Mouse (Mus musculus) megakaryocyte progenitor cell, adult 5-6 weeks (primary cell): ENCODE measurements around the gene Olfr287. TPM values are rescaled to one million over a fixed set of nuclear protein-coding genes. Genes with fewer than 3 reads are reported as not detected.

ENCODE experiments used
- ATAC-seq: replicated peaks from 2 replicates; pipeline ENCODE4 v1.8.0; 2016; ENCODE audit warnings: mild to moderate bottlenecking, moderate TSS enrichment, inconsistent platforms; ENCODE audit not compliant: poor library complexity
- total RNA-seq, 2 experiments: library from RNA; stranded (forward) in 1 of 2; stranded (reverse) in 1 of 2; fragments of 157-497, 149-512 nt in 1 of 2; fragments of 200-1000 nt in 1 of 2; gene quantifications; 2 replicates each; pipeline versions ENCODE4 v1.2.3 to v1.2.4; 2015 to 2017

The Olfr287 gene
- total RNA-seq, 2 experiments from 2014 or later = 0.42 TPM; not detected in 1

GRCm38 (mm10) chr15:98168622-98169004, 52.2 kb downstream of the Olfr287 start:
- no peak for ATAC-seq

DNA sequence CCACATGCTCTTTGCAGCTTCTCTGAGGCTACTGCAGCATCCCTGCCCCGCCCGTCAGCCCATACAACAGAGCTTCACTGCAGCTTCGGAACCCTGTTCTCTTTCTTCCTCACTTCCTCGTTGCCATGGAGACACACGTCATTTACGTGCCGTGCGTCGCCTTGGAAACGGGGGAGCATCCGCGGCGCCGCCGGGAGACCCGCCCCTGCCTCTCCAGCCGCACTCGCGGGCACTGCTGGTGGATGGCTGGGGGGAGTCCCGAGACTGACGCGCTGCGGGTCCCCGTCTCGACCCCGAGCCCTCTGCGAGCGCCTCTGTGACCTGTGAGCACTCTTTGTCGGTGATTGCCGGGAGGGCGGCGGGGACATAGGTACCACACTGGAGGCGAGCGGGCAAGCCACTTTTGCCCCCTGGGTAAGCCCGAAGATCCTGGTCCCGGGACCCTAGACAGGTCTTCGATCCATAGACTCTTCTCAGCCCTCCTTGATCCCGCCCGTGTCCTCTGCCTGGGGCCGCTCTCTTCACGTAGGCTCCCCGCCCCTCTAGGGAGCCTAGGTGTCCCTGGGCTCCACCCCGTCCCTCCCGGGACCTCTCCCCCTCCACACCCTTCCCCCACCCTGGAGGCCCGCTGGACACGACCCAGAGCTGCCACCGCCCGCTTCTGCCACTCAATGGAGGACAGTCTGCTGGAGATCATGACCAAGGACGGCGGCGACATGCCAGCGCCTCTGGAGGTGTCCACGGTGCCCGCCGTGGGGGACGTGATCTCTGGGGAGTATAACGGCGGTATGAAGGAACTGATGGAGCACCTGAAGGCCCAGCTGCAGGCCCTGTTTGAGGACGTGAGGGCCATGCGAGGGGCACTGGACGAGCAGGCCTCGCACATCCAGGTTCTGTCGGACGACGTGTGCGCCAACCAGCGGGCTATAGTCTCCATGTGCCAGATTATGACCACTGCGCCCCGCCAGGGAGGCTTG, 52.9 kb downstream of the Olfr287 start:
- peak; percentile 66 for ATAC-seq

- no peak for ATAC-seq
Measured at GRCm38 (mm10) chr15:98166963-98167644, 53.8 kb downstream of the Olfr287 start, which contains the start of gene Ccdc184. TSS of gene Ccdc184 (plus strand) at chr15:98167158.

DNA sequence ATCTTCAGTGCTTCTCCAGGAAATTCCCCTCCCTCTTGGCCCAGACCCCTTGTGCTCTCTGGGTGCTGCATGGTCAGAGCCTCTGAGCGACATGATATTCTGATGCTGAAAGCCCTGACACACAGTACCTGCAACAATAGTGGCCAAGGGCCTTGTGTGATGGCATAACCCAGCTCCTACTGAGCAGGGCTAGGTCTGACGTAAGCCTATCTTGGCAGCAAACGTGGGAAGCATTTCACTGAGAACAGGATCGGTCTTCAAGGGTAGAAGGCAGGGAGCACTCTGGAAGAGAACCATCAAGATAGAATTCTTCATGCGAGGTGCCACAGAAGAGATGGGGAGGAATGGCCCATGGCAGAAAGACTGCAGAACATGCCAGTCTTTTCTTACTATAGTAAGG, 55.3 kb downstream of the Olfr287 start, which contains the start of gene Asb8:
Gene Asb8 (minus strand): TSS at position 101 of the 400 bp plus-strand sequence.
- ATAC-seq = no peak

DNA sequence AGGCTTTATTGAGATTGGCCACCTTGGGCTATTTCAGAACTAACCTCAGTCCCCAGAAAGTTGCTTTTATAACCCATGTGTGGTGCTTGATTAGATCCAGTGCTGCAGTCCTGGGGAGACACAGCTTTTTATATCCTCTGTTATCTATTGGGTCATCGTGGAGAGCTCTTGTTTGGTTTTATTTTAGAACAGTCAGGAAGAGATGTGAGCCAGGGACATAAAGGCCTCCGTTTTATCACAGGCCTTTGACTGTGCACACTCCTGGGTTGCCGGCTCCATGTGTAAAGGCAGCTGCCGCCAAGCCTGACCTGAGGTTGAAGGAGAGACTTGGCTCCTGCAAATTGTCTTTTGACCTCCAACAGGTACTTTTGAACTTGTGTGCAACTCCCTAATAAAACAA, 58.3 kb downstream of the Olfr287 start:
- no peak for ATAC-seq

DNA sequence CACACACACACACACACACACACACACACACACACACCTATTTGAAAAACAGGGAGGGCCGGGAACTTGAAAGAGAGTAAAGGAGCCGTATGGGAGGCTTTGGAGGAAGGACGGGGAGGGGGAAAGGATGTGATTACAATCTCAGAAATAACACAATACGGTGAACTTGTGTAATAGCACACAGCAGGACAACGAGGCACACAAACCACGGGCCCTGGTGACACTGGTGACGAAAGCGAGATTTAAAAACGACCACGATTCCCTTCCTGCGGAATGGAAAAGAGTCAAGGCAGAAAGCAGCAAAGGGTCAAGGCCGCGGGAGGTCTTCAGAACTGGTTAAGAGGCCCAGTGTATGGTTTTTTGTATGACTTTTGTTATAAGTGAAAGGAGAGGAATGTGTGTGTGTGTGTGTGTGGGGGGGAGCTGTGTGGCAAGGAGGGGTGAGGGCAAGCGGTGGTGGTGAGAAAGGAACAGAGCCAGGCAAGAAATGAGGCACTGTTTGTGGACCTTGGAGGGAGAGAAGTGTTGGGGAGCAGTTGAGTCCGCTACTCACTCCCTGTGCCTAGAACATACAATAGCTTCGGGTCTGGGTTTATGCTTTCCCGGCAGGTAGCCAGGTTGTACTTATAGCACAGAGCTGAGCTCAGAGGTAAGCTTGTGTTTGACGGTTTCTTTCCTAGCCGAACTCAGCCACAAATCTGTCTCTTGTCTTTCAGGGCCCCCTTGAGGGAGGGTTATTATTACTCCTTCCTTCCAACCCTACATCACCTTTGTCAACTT, 59.6 kb downstream of the Olfr287 start:
- peak; percentile 54 for ATAC-seq

GRCm38 (mm10) chr15:98157253-98157652, 63.6 kb downstream of the Olfr287 start:
- ATAC-seq = no peak

Other genes starting within 250 kb of the Olfr287 start
- gene Col2a1, start 216.4 kb downstream of the Olfr287 start, total RNA-seq (2015) = 0.05 TPM in 1 of 2 replicates, not detected in the other
- not detected in 2 replicates for gene Col2a1, start 216.4 kb downstream of the Olfr287 start, total RNA-seq (2017)
- 5.4 and 5.9 TPM in 2 replicates for gene Pfkm, start 128.5 kb downstream of the Olfr287 start, total RNA-seq (2015)
- gene Pfkm, start 128.5 kb downstream of the Olfr287 start, total RNA-seq (2017) = 14.1 and 20.0 TPM in 2 replicates
- gene Senp1, start 127.3 kb downstream of the Olfr287 start, total RNA-seq (2015) = 55.1 and 60.2 TPM in 2 replicates
- 53.0 and 57.6 TPM in 2 replicates for gene Senp1, start 127.3 kb downstream of the Olfr287 start, total RNA-seq (2017)
- 28.4 and 28.8 TPM in 2 replicates for gene Asb8, start 55.4 kb downstream of the Olfr287 start, total RNA-seq (2015)
- 25.3 and 27.6 TPM in 2 replicates for gene Asb8, start 55.4 kb downstream of the Olfr287 start, total RNA-seq (2017)
- gene Ccdc184, start 53.9 kb downstream of the Olfr287 start, total RNA-seq (2015) = not detected in 2 replicates
- gene Ccdc184, start 53.9 kb downstream of the Olfr287 start, total RNA-seq (2017) = not detected in 2 replicates
- not detected in 2 replicates for gene Olfr288, start 25.5 kb downstream of the Olfr287 start, total RNA-seq (2015)
- not detected in 2 replicates for gene Olfr288, start 25.5 kb downstream of the Olfr287 start, total RNA-seq (2017)
- not detected in 2 replicates for gene Gm44579, start 79 bp downstream of the Olfr287 start, total RNA-seq (2015)
- gene Gm44579, start 79 bp downstream of the Olfr287 start, total RNA-seq (2017) = not detected in 2 replicates
- not detected in 2 replicates for gene Olfr286, start 13.4 kb upstream of the Olfr287 start, total RNA-seq (2015)
- not detected in 2 replicates for gene Olfr286, start 13.4 kb upstream of the Olfr287 start, total RNA-seq (2017)
- gene H1fnt, start 36.2 kb upstream of the Olfr287 start, total RNA-seq (2015) = not detected in 2 replicates
- not detected in 2 replicates for gene H1fnt, start 36.2 kb upstream of the Olfr287 start, total RNA-seq (2017)
- not detected in 2 replicates for gene Zfp641, start 75.1 kb upstream of the Olfr287 start, total RNA-seq (2015)
- gene Zfp641, start 75.1 kb upstream of the Olfr287 start, total RNA-seq (2017) = not detected in 2 replicates
- not detected in 2 replicates for gene Olfr285, start 96.3 kb upstream of the Olfr287 start, total RNA-seq (2015)
- not detected in 2 replicates for gene Olfr285, start 96.3 kb upstream of the Olfr287 start, total RNA-seq (2017)
- not detected in 2 replicates for gene Olfr284, start 119.9 kb upstream of the Olfr287 start, total RNA-seq (2015)
- gene Olfr284, start 119.9 kb upstream of the Olfr287 start, total RNA-seq (2017) = not detected in 2 replicates
- gene Olfr283, start 159.9 kb upstream of the Olfr287 start, total RNA-seq (2015) = not detected in 2 replicates
- not detected in 2 replicates for gene Olfr283, start 159.9 kb upstream of the Olfr287 start, total RNA-seq (2017)
- not detected in 2 replicates for gene Olfr282, start 210.2 kb upstream of the Olfr287 start, total RNA-seq (2015)
- gene Olfr282, start 210.2 kb upstream of the Olfr287 start, total RNA-seq (2017) = not detected in 2 replicates
- not detected in 2 replicates for gene Olfr281, start 231.5 kb upstream of the Olfr287 start, total RNA-seq (2015)
- gene Olfr281, start 231.5 kb upstream of the Olfr287 start, total RNA-seq (2017) = not detected in 2 replicates
- not detected in 2 replicates for gene OR5BS1P, start 248.8 kb upstream of the Olfr287 start, total RNA-seq (2015)
- gene OR5BS1P, start 248.8 kb upstream of the Olfr287 start, total RNA-seq (2017) = not detected in 2 replicates